In genomic region chr6:13169459-13170150, GRCm38 (mm10) we compare ENCODE assay signal across 30 mouse cellular contexts. TPM values are rescaled to one million over a fixed set of nuclear protein-coding genes. Genes with fewer than 3 reads are reported as not detected.
A peak's percentile ranks its signal among the peaks of the same experiment; 100 is the strongest.
DNase-seq lines count a peak whose midpoint lies in the region; ATAC-seq and TF ChIP-seq lines count a peak whose summit lies in the region.
"Had no signal": no experiment of that assay in that cellular context is flagged by ENCODE, and none has a peak within 500 bp of the region (broad histone marks: within the 10 kb centered on the region; RNA-seq: fewer than 3 reads in every experiment).

No protein-coding gene starts in this region.

- 0 out of 2 replicates have a peak, but pooled peaks have one; percentile 44 for ATAC-seq in limb, embryonic 11.5 days (ENCODE audit: insufficient number of reproducible peaks, low FRiP score, low TSS enrichment, low read depth)
- ATAC-seq in limb, embryonic 14.5 days (ENCODE audit: low FRiP score, low read depth) = peak; percentile 53; the same call in 1 of the 2 replicates
- no peak for ATAC-seq in hindbrain, postnatal 0 days
- ATAC-seq: forebrain, embryonic 16.5 days; intestine, postnatal 0 days; Patski had no signal

- H3K27ac ChIP-seq in limb, embryonic 11.5 days (replicated peaks; ENCODE audit: low read depth, low read length) = no peak overlapping the region
- H3K27ac ChIP-seq in limb, embryonic 10.5 days = no peak overlapping the region
- H3K27ac ChIP-seq in limb, embryonic 14.5 days (replicated peaks; ENCODE audit: low read depth, low read length) = no peak overlapping the region
- H3K27ac ChIP-seq in hindbrain, postnatal 0 days = no peak overlapping the region
- H3K27ac ChIP-seq: embryonic facial prominence, embryonic 10.5 days; embryonic facial prominence, embryonic 13.5 days; forebrain, embryonic 12.5 days; heart, adult 2 months; heart, embryonic 10.5 days; heart, embryonic 13.5 days; hindbrain, embryonic 14.5 days had no signal

- no peak overlapping the region for H3K9ac ChIP-seq in limb, embryonic 11.5 days (ENCODE audit: low read length)
- no peak overlapping the region for H3K9ac ChIP-seq in limb, embryonic 14.5 days (ENCODE audit: low read depth, low read length, severe bottlenecking)
- no peak overlapping the region for H3K9ac ChIP-seq in hindbrain, postnatal 0 days (replicated peaks; ENCODE audit: low read length)
- H3K9ac ChIP-seq: embryonic facial prominence, embryonic 13.5 days; forebrain, embryonic 12.5 days; heart, embryonic 13.5 days; hindbrain, embryonic 14.5 days had no signal

- peak; percentile 3 to 4 for DNase-seq in cerebellum, adult 18-20 months
- DNase-seq in cerebellum, adult 9-11 months = no peak
- no peak for DNase-seq in limb, embryonic 11.5 days (ENCODE audit: low spot score)
- DNase-seq in limb, embryonic 10.5 days (ENCODE audit: low spot score) = no peak
- DNase-seq in limb, embryonic 14.5 days (ENCODE audit: low spot score) = no peak
- DNase-seq in hindbrain, postnatal 0 days (ENCODE audit: low spot score) = no peak
- DNase-seq: adrenal gland, postnatal 10 days; adrenal gland, postnatal 36 days; cerebellum, postnatal 36 days; embryo, embryonic 11 days; gastrocnemius, postnatal 10 days; gastrocnemius, postnatal 36 days; heart, adult 2 months; heart, postnatal 14 days; heart, postnatal 4 days had no signal

- TF ChIP-seq POLR2A in limb, embryonic 14.5 days (IDR thresholded peaks at IDR 0.05; ENCODE audit: borderline replicate concordance, extremely low read depth, insufficient read depth, insufficient read length) = no peak

- no peak overlapping the region for H3K4me2 ChIP-seq in limb, embryonic 11.5 days (ENCODE audit: low read depth, severe bottlenecking)
- no peak overlapping the region for H3K4me2 ChIP-seq in limb, embryonic 14.5 days (replicated peaks; ENCODE audit: low read depth, low read length, severe bottlenecking)
- H3K4me2 ChIP-seq in hindbrain, postnatal 0 days (ENCODE audit: low read depth, low read length) = no peak overlapping the region
- H3K4me2 ChIP-seq: embryonic facial prominence, embryonic 13.5 days; forebrain, embryonic 12.5 days; heart, embryonic 13.5 days; hindbrain, embryonic 14.5 days had no signal

- TF ChIP-seq CTCF in hindbrain, postnatal 0 days (IDR thresholded peaks at IDR 0.05; ENCODE audit: low read depth) = no peak

- H3K4me1 ChIP-seq in limb, embryonic 11.5 days (ENCODE audit: control insufficient read depth, insufficient read depth, low read length) = no peaks in the 10 kb centered on the region
- no peaks in the 10 kb centered on the region for H3K4me1 ChIP-seq in limb, embryonic 10.5 days
- H3K4me1 ChIP-seq in limb, embryonic 14.5 days (ENCODE audit: control insufficient read depth, insufficient read depth, low read length) = peaks cover 3% of the 10 kb centered on the region; the same call in 1 of the 2 replicates
- no peaks in the 10 kb centered on the region for H3K4me1 ChIP-seq in hindbrain, postnatal 0 days (ENCODE audit: insufficient read depth, low read length)
- H3K4me1 ChIP-seq: embryonic facial prominence, embryonic 10.5 days; embryonic facial prominence, embryonic 13.5 days; forebrain, embryonic 12.5 days; heart, embryonic 10.5 days; heart, embryonic 13.5 days had no signal

- H3K9me3 ChIP-seq in limb, embryonic 11.5 days (ENCODE audit: control insufficient read depth, low read length) = no peaks in the 10 kb centered on the region
- no peaks in the 10 kb centered on the region for H3K9me3 ChIP-seq in limb, embryonic 10.5 days (replicated peaks)
- H3K9me3 ChIP-seq in limb, embryonic 14.5 days (ENCODE audit: control insufficient read depth, low read length) = no peaks in the 10 kb centered on the region
- no peaks in the 10 kb centered on the region for H3K9me3 ChIP-seq in hindbrain, postnatal 0 days (ENCODE audit: low read length)
- H3K9me3 ChIP-seq: embryonic facial prominence, embryonic 10.5 days; embryonic facial prominence, embryonic 13.5 days; forebrain, embryonic 12.5 days; heart, embryonic 10.5 days; heart, embryonic 13.5 days had no signal

- no peak overlapping the region for H3K4me3 ChIP-seq in limb, embryonic 11.5 days (ENCODE audit: low read depth, low read length)
- no peak overlapping the region for H3K4me3 ChIP-seq in limb, embryonic 10.5 days
- H3K4me3 ChIP-seq in limb, embryonic 14.5 days (replicated peaks; ENCODE audit: low read length) = no peak overlapping the region
- no peak overlapping the region for H3K4me3 ChIP-seq in hindbrain, postnatal 0 days (ENCODE audit: low read length)
- H3K4me3 ChIP-seq: embryonic facial prominence, embryonic 10.5 days; embryonic facial prominence, embryonic 13.5 days; erythroblast, embryonic 14.5 days; forebrain, embryonic 12.5 days; heart, adult 2 months; heart, embryonic 10.5 days; heart, embryonic 13.5 days had no signal

- 66% methylated on average over 3 of the region's 3 CpGs for WGBS in limb, embryonic 11.5 days
- 80% methylated on average over 3 of the region's 3 CpGs for WGBS in limb, embryonic 10.5 days
- 19% methylated on average over 3 of the region's 3 CpGs for WGBS in limb, embryonic 14.5 days
- 60% methylated on average over 3 of the region's 3 CpGs for WGBS in hindbrain, postnatal 0 days

- no peaks in the 10 kb centered on the region for H3K27me3 ChIP-seq in limb, embryonic 11.5 days (ENCODE audit: control insufficient read depth, insufficient read depth, low read length)
- H3K27me3 ChIP-seq in limb, embryonic 10.5 days (ENCODE audit: low read depth, poor library complexity, severe bottlenecking) = no peaks in the 10 kb centered on the region
- no peaks in the 10 kb centered on the region for H3K27me3 ChIP-seq in limb, embryonic 14.5 days (ENCODE audit: control insufficient read depth, insufficient read depth, low read length)
- H3K27me3 ChIP-seq in hindbrain, postnatal 0 days (ENCODE audit: insufficient read depth, low read length) = no peaks in the 10 kb centered on the region
- H3K27me3 ChIP-seq: embryonic facial prominence, embryonic 13.5 days; forebrain, embryonic 12.5 days; heart, embryonic 13.5 days had no signal

- no peaks in the 10 kb centered on the region for H3K36me3 ChIP-seq in limb, embryonic 11.5 days (ENCODE audit: control insufficient read depth, insufficient read depth, low read length)
- H3K36me3 ChIP-seq in limb, embryonic 10.5 days = no peaks in the 10 kb centered on the region
- H3K36me3 ChIP-seq in limb, embryonic 14.5 days (ENCODE audit: control insufficient read depth, insufficient read depth, low read length) = no peaks in the 10 kb centered on the region
- no peaks in the 10 kb centered on the region for H3K36me3 ChIP-seq in hindbrain, postnatal 0 days (ENCODE audit: insufficient read depth, low read length)
- H3K36me3 ChIP-seq: embryonic facial prominence, embryonic 10.5 days; embryonic facial prominence, embryonic 13.5 days; forebrain, embryonic 12.5 days; heart, embryonic 10.5 days; heart, embryonic 13.5 days had no signal

RNA-seq across cellular contexts. Expression of gene Vwde, which starts 55.2 kb away (rescaled TPM):
- 0.30 and 0.51 TPM in 2 replicates for polyA plus RNA-seq in limb, embryonic 11.5 days (2014; fragmentation: Nextera tagmentation; extraction: Ambion mirVana)
- polyA plus RNA-seq in limb, embryonic 10.5 days (2016; fragmentation: Nextera tagmentation; extraction: Ambion mirVana) = 0.44 and 0.55 TPM in 2 replicates
- 0.09 TPM in 2 replicates for polyA plus RNA-seq in limb, embryonic 14.5 days (2012; rRNA removed)
- 0.04 TPM in 1 of 2 replicates, not detected in the other for polyA plus RNA-seq in limb, embryonic 14.5 days (2014; fragmentation: Nextera tagmentation; extraction: Ambion mirVana)
- 0.05 and 0.11 TPM in 2 replicates for total RNA-seq in hindbrain, postnatal 0 days (2014; rRNA removed)
- polyA plus RNA-seq in hindbrain, postnatal 0 days (2015; fragmentation: Nextera tagmentation; extraction: Ambion mirVana) = 0.04 and 0.09 TPM in 2 replicates
- total RNA-seq: adrenal gland, adult 18-20 months; adrenal gland, postnatal 36 days; gastrocnemius, adult 18-20 months; gastrocnemius, postnatal 10 days; gastrocnemius, postnatal 36 days; granulocyte monocyte progenitor cell, adult 5-6 weeks; heart, adult 2 months; heart, postnatal 14 days; heart, postnatal 4 days had no signal
- polyA plus RNA-seq: cortical plate, adult 2 months; forebrain, embryonic 12.5 days; heart, adult 2 months; heart, embryonic 16.5 days; intestine, postnatal 0 days; Patski had no signal

Comparison
In these comparisons a context has a peak if more than half of its experiments do, and no peak if none do; other contexts are left out.
1. DNase-seq: peak in cerebellum, adult 18-20 months (2 of 2); none in cerebellum, adult 9-11 months (single experiment), limb, embryonic 11.5 days (single experiment), limb, embryonic 10.5 days (single experiment), limb, embryonic 14.5 days (single experiment) and hindbrain, postnatal 0 days (single experiment).